Mouse (Mus musculus): Measurements from ENCODE around the gene Tmed9. TPM values are rescaled to one million over a fixed set of nuclear protein-coding genes. Genes with fewer than 3 reads are reported as not detected.
"Not testable (repeated sequence)": the region's sequence is repeated elsewhere in the genome, so short reads cannot be mapped to it uniquely, and the experiment has no call there.

Tmed9 gene
- polyA plus RNA-seq, 1 experiment from 2014 or later = 179 TPM

GRCm38 (mm10) chr13:55542891-55543290 lies 30.6 kb upstream of the Tmed9 start:
- no peaks in the 10 kb centered on the region for H3K9me3 ChIP-seq
- H3K4me2 ChIP-seq = no peak overlapping the region
- ATAC-seq (ENCODE audit: borderline replicate concordance, extremely low read depth, low FRiP score, low TSS enrichment) = no peak
- H3K9ac ChIP-seq = no peak overlapping the region
- no peaks in the 10 kb centered on the region for H3K4me1 ChIP-seq
- no peaks in the 10 kb centered on the region for H3K27me3 ChIP-seq
- peaks cover 90% of the 10 kb centered on the region for H3K36me3 ChIP-seq
- H3K27ac ChIP-seq = no peak overlapping the region
- no peak overlapping the region for H3K4me3 ChIP-seq
- 90% methylated on average over 4 of the region's 4 CpGs for WGBS

GRCm38 (mm10) chr13:55543447-55543846 lies 30.1 kb upstream of the Tmed9 start:
- 84% methylated on average over 8 of the region's 8 CpGs for WGBS
- Histone ChIP-seq H3K36me3 (peaks cover 91% of the 10 kb centered on the region), H3K9me3 (no peaks in the 10 kb centered on the region), H3K9ac (no peak overlapping the region), H3K27me3 (no peaks in the 10 kb centered on the region), H3K27ac (no peak overlapping the region), H3K4me3 (no peak overlapping the region), H3K4me1 (no peaks in the 10 kb centered on the region), H3K4me2 (no peak overlapping the region)
- no peak for ATAC-seq (ENCODE audit: borderline replicate concordance, extremely low read depth, low FRiP score, low TSS enrichment)

GRCm38 (mm10) chr13:55544792-55545191 lies 28.7 kb upstream of the Tmed9 start:
- no peak overlapping the region for H3K4me2 ChIP-seq
- H3K4me1 ChIP-seq = no peaks in the 10 kb centered on the region
- no peak overlapping the region for H3K27ac ChIP-seq
- H3K9ac ChIP-seq = no peak overlapping the region
- H3K9me3 ChIP-seq = no peaks in the 10 kb centered on the region
- ATAC-seq (ENCODE audit: borderline replicate concordance, extremely low read depth, low FRiP score, low TSS enrichment) = no peak
- no peak overlapping the region for H3K4me3 ChIP-seq
- peaks cover 86% of the 10 kb centered on the region for H3K36me3 ChIP-seq
- 85% methylated on average over 6 of the region's 6 CpGs for WGBS
- H3K27me3 ChIP-seq = no peaks in the 10 kb centered on the region

- Histone ChIP-seq H3K36me3 (peaks cover 63% of the 10 kb centered on the region), H3K4me2 (no peak overlapping the region), H3K4me3 (no peak overlapping the region), H3K27me3 (no peaks in the 10 kb centered on the region), H3K27ac (no peak overlapping the region), H3K9me3 (no peaks in the 10 kb centered on the region), H3K9ac (no peak overlapping the region), H3K4me1 (no peaks in the 10 kb centered on the region)
- no peak for ATAC-seq (ENCODE audit: borderline replicate concordance, extremely low read depth, low FRiP score, low TSS enrichment)
- WGBS = 93% methylated on average over 2 of the region's 2 CpGs
These were observed 25.6 kb upstream of the Tmed9 start for GRCm38 (mm10) chr13:55547916-55548315.

GRCm38 (mm10) chr13:55548426-55548825 lies 25.1 kb upstream of the Tmed9 start:
- Histone ChIP-seq H3K27ac (no peak overlapping the region), H3K9me3 (no peaks in the 10 kb centered on the region), H3K9ac (no peak overlapping the region), H3K4me2 (no peak overlapping the region), H3K27me3 (no peaks in the 10 kb centered on the region), H3K4me3 (no peak overlapping the region), H3K4me1 (no peaks in the 10 kb centered on the region), H3K36me3 (peaks cover 63% of the 10 kb centered on the region)
- WGBS = 89% methylated on average over 5 of the region's 5 CpGs
- no peak for ATAC-seq (ENCODE audit: borderline replicate concordance, extremely low read depth, low FRiP score, low TSS enrichment)

- H3K27ac ChIP-seq = no peak overlapping the region
- no peaks in the 10 kb centered on the region for H3K4me1 ChIP-seq
- no peak overlapping the region for H3K4me3 ChIP-seq
- no peaks in the 10 kb centered on the region for H3K27me3 ChIP-seq
- no peak for ATAC-seq (ENCODE audit: borderline replicate concordance, extremely low read depth, low FRiP score, low TSS enrichment)
- WGBS = 85% methylated on average over 15 of the region's 15 CpGs
- H3K36me3 ChIP-seq = peaks cover 60% of the 10 kb centered on the region
- H3K4me2 ChIP-seq = no peak overlapping the region
- H3K9ac ChIP-seq = no peak overlapping the region
- H3K9me3 ChIP-seq = no peaks in the 10 kb centered on the region
These were observed 24.5 kb upstream of the Tmed9 start for GRCm38 (mm10) chr13:55549061-55549460.

GRCm38 (mm10) chr13:55555921-55556320 lies 17.6 kb upstream of the Tmed9 start:
- Histone ChIP-seq H3K36me3 (peaks cover 31% of the 10 kb centered on the region; the same call in 1 of the 2 replicates), H3K27ac (no peak overlapping the region), H3K4me1 (no peaks in the 10 kb centered on the region), H3K27me3 (no peaks in the 10 kb centered on the region), H3K9ac (no peak overlapping the region), H3K9me3 (no peaks in the 10 kb centered on the region), H3K4me3 (no peak overlapping the region), H3K4me2 (no peak overlapping the region)
- no peak for ATAC-seq (ENCODE audit: borderline replicate concordance, extremely low read depth, low FRiP score, low TSS enrichment)
- 89% methylated on average over 9 of the region's 9 CpGs for WGBS

- H3K27me3 ChIP-seq = no peaks in the 10 kb centered on the region
- no peak overlapping the region for H3K27ac ChIP-seq
- ATAC-seq (ENCODE audit: borderline replicate concordance, extremely low read depth, low FRiP score, low TSS enrichment) = no peak
- no peaks in the 10 kb centered on the region for H3K9me3 ChIP-seq
- H3K9ac ChIP-seq = no peak overlapping the region
- WGBS = 71% methylated on average over 6 of the region's 6 CpGs
- H3K4me2 ChIP-seq = no peak overlapping the region
- no peaks in the 10 kb centered on the region for H3K4me1 ChIP-seq
- H3K4me3 ChIP-seq = no peak overlapping the region
- H3K36me3 ChIP-seq = peaks cover 35% of the 10 kb centered on the region; the same call in 1 of the 2 replicates
These were observed 16.0 kb upstream of the Tmed9 start for GRCm38 (mm10) chr13:55557499-55557898.

GRCm38 (mm10) chr13:55563266-55563879 lies 10.2 kb upstream of the Tmed9 start:
- peaks cover 26% of the 10 kb centered on the region for H3K36me3 ChIP-seq
- no peaks in the 10 kb centered on the region for H3K4me1 ChIP-seq
- H3K9ac ChIP-seq = no peak overlapping the region
- WGBS = 78% methylated on average over 7 of the region's 7 CpGs
- ATAC-seq (ENCODE audit: borderline replicate concordance, extremely low read depth, low FRiP score, low TSS enrichment) = no peak
- H3K27me3 ChIP-seq = no peaks in the 10 kb centered on the region
- no peaks in the 10 kb centered on the region for H3K9me3 ChIP-seq
- no peak overlapping the region for H3K4me2 ChIP-seq
- no peak overlapping the region for H3K4me3 ChIP-seq
- H3K27ac ChIP-seq = no peak overlapping the region

- no peak for ATAC-seq (ENCODE audit: borderline replicate concordance, extremely low read depth, low FRiP score, low TSS enrichment)
- Histone ChIP-seq H3K4me3 (no peak overlapping the region), H3K27ac (no peak overlapping the region), H3K4me2 (no peak overlapping the region), H3K36me3 (peaks cover 20% of the 10 kb centered on the region), H3K4me1 (peaks cover 13% of the 10 kb centered on the region), H3K27me3 (no peaks in the 10 kb centered on the region), H3K9ac (no peak overlapping the region), H3K9me3 (no peaks in the 10 kb centered on the region)
- 83% methylated on average over 6 of the region's 6 CpGs for WGBS
These were observed 6.5 kb upstream of the Tmed9 start for GRCm38 (mm10) chr13:55567001-55567400.

GRCm38 (mm10) chr13:55567949-55568348 lies 5.6 kb upstream of the Tmed9 start:
- H3K9me3 ChIP-seq = no peaks in the 10 kb centered on the region
- no peaks in the 10 kb centered on the region for H3K27me3 ChIP-seq
- WGBS = 90% methylated on average over 2 of the region's 2 CpGs
- H3K27ac ChIP-seq = no peak overlapping the region
- no peak for ATAC-seq (ENCODE audit: borderline replicate concordance, extremely low read depth, low FRiP score, low TSS enrichment)
- peaks cover 20% of the 10 kb centered on the region for H3K36me3 ChIP-seq
- peaks cover 16% of the 10 kb centered on the region for H3K4me1 ChIP-seq
- no peak overlapping the region for H3K9ac ChIP-seq
- no peak overlapping the region for H3K4me2 ChIP-seq
- H3K4me3 ChIP-seq = no peak overlapping the region

- not testable (repeated sequence) for H3K27me3 ChIP-seq; H3K4me3 ChIP-seq; H3K27ac ChIP-seq; H3K9me3 ChIP-seq; ATAC-seq (ENCODE audit: borderline replicate concordance, extremely low read depth, low FRiP score, low TSS enrichment); H3K4me2 ChIP-seq; H3K9ac ChIP-seq
- Histone ChIP-seq H3K4me1 (peaks cover 16% of the 10 kb centered on the region), H3K36me3 (peaks cover 16% of the 10 kb centered on the region; the same call in 1 of the 2 replicates)
- WGBS = 85% methylated on average over 4 of the region's 4 CpGs
These were observed 5.0 kb upstream of the Tmed9 start for GRCm38 (mm10) chr13:55568524-55568923.
